Mouse (Mus musculus): ENCODE results near the gene Vtn.

Vtn gene

GRCm38 (mm10) chr11:78534516-78534915 is 35.6 kb downstream of the Vtn start:
- DNase-seq (ENCODE audit: low spot score in 2 of 2) = no peak

GRCm38 (mm10) chr11:78535376-78536079 is 36.6 kb downstream of the Vtn start:
- DNase-seq (ENCODE audit: low spot score in 2 of 2) = peak in 1 of 2 experiments; percentile 12

- peak; percentile 99 for DNase-seq (ENCODE audit: low spot score in 2 of 2)
Measured at GRCm38 (mm10) chr11:78536080-78536689, 37.3 kb downstream of the Vtn start, which contains the start of the genes Tnfaip1 and Ift20. Tnfaip1 (minus strand) TSS chr11:78536332. Ift20 (plus strand) TSS chr11:78536361.

- no peak for DNase-seq (ENCODE audit: low spot score in 2 of 2)
Measured at GRCm38 (mm10) chr11:78536690-78537084, 37.8 kb downstream of the Vtn start.

- no peak for DNase-seq (ENCODE audit: low spot score in 2 of 2)
Measured at GRCm38 (mm10) chr11:78540358-78540757, 41.5 kb downstream of the Vtn start.

GRCm38 (mm10) chr11:78544449-78545111 is 45.7 kb downstream of the Vtn start:
- DNase-seq (ENCODE audit: low spot score in 2 of 2) = no peak

- DNase-seq (ENCODE audit: low spot score in 2 of 2) = no peak
Measured at GRCm38 (mm10) chr11:78545181-78545580, 46.3 kb downstream of the Vtn start.

GRCm38 (mm10) chr11:78547718-78548460 is 49.0 kb downstream of the Vtn start:
- no peak for DNase-seq (ENCODE audit: low spot score in 2 of 2)

- no peak for DNase-seq (ENCODE audit: low spot score in 2 of 2)
Measured at GRCm38 (mm10) chr11:78549491-78549987, 50.6 kb downstream of the Vtn start.

- DNase-seq (ENCODE audit: low spot score in 2 of 2) = peak; percentile 95
Measured at GRCm38 (mm10) chr11:78550168-78551058, 51.5 kb downstream of the Vtn start, which contains the start of gene Tmem97. Tmem97 (minus strand) TSS chr11:78550777.

GRCm38 (mm10) chr11:78551059-78551398 is 52.1 kb downstream of the Vtn start:
- no peak for DNase-seq (ENCODE audit: low spot score in 2 of 2)
